ENCODE assay signal across 8 mouse cellular contexts in the genomic region with DNA sequence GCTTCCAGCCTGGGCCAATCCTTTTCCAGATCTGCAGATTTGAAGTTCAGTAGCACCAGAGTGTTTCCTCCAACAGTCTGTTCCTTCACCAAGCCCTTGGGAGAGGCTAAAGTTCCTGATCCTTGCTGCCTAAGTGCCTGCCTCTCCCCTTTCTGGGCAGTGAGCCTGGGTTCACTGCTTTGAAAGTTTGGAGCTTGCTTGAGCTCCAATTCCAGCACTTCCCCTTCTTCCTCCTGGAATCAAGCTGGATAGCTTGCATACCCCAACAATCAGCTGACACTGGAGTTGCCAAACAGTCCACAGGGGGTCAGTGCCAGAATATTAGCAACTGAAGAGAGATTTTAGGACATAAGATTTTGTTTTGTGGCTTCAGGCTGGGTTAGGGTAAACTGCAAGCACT. TPM values are rescaled to one million over a fixed set of nuclear protein-coding genes. Genes with fewer than 3 reads are reported as not detected.
A peak's percentile ranks its signal among the peaks of the same experiment; 100 is the strongest.
DNase-seq lines count a peak whose midpoint lies in the region; TF ChIP-seq lines count a peak whose summit lies in the region.
"Not testable (repeated sequence)": the region's sequence is repeated elsewhere in the genome, so short reads cannot be mapped to it uniquely, and the experiment has no call there.
"Had no signal": no experiment of that assay in that cellular context is flagged by ENCODE, and none has a peak within 500 bp of the region (broad histone marks: within the 10 kb centered on the region; RNA-seq: fewer than 3 reads in every experiment).

No protein-coding gene starts in this region.

- not testable (repeated sequence) for H3K4me3 ChIP-seq in gastrocnemius, adult 2 months

- intact Hi-C loops in gastrocnemius, adult 2 months (cut with DNase I), result not testable (repeated sequence)
- intact Hi-C loops in heart, postnatal 14 days (cut with DNase I), result loop anchor here (2.0 kb wide), 1 partner anchor 247 kb away; a partner anchor contains a TSS

- H3K27ac ChIP-seq in gastrocnemius, adult 2 months, result not testable (repeated sequence)

- TF ChIP-seq CTCF in gastrocnemius, adult 2 months (IDR thresholded peaks at IDR 0.05), result not testable (repeated sequence)

- DNase-seq in R1 (ENCODE audit: low read depth, low spot score), result peak; percentile 63
- DNase-seq in gastrocnemius, adult 2 months, result peak; percentile 48
- DNase-seq in heart, adult 11 months, result peak; percentile 98
- DNase-seq in heart, postnatal 14 days, result peak; percentile 8 to 36
- peak; percentile 56 for DNase-seq in kidney, adult 9 months
- DNase-seq in lung, adult 18-20 months, result peak; percentile 57 to 63
- peak; percentile 77 for DNase-seq in lung, postnatal 36 days

RNA-seq across cellular contexts. Expression of a gene that starts 2.7 kb away (rescaled TPM):
- 1 to 10 TPM; 1.3 to 1.6 TPM for total RNA-seq in gastrocnemius, adult 2 months (2021)
- 1 to 10 TPM; 1.0 TPM for total RNA-seq in heart, postnatal 14 days (2021)

RNA-seq across cellular contexts. Expression of a gene that starts 54.5 kb away (rescaled TPM):
- total RNA-seq in gastrocnemius, adult 2 months (2021), result 1 to 10 TPM in 1 of 2 experiments, under 1 TPM in 1; 0.67 to 1.2 TPM
- total RNA-seq in heart, postnatal 14 days (2021), result 1 to 10 TPM; 1.0 to 1.1 TPM
- total RNA-seq: megakaryocyte-erythroid progenitor cell, adult 5-6 weeks had no signal

Comparison
In these comparisons a context has a peak if more than half of its experiments do, and no peak if none do; other contexts are left out.
1. DNase-seq: peak in every context shown above with its lines; median percentile 98 in heart, adult 11 months; 77 in lung, postnatal 36 days; 63 in R1; 60 in lung, adult 18-20 months; 56 in kidney, adult 9 months; 48 in gastrocnemius, adult 2 months; 22 in heart, postnatal 14 days.